Mouse (Mus musculus): Measurements from ENCODE around the gene Pbx4.

Gene Pbx4

DNA sequence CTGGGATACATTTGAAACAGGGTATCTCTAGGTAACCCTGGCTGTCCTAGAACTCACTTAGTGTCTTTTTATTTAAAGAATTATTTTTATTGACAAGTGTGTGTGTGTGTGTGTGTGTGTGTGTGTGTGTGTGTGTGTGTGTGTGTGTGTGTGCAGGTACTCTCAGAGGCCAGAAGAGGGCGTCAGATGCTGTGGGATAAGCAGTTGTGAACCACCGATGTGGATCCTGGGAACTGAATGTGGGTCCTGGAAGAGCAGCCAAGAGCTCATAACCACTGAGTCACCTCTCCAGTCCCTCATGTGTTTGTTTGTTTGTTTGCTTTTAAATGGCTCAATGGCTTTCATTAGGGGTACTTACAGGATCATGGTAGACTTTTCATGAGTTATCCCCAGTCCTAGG, 17.4 kb upstream of the Pbx4 start:
- DNase-seq, result no peak

- no peak for DNase-seq
Measured at GRCm38 (mm10) chr8:69815396-69815795, 16.9 kb upstream of the Pbx4 start.

DNA sequence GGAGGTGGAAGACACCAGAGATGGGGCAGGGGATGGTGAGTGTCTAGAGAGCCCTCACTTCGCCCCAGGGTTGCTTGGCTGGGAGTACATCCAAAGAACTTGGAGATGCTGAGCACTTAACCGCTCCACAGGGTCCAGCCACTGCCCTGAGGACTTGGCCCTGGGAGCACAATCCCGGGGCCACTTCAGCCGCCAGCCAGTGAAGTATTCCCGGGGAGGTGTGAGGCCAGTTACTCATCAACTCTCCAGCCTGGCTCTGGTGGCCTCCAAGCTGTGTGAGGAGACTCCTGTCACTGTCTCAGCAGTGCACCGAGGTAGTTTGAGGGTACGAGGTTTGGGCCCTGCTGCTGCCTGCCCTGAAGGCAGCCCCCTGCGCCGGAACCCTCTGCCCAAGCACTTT, 11.8 kb upstream of the Pbx4 start:
- no peak for DNase-seq

- DNase-seq, result no peak
Measured at GRCm38 (mm10) chr8:69821971-69822385, 10.3 kb upstream of the Pbx4 start.

DNA sequence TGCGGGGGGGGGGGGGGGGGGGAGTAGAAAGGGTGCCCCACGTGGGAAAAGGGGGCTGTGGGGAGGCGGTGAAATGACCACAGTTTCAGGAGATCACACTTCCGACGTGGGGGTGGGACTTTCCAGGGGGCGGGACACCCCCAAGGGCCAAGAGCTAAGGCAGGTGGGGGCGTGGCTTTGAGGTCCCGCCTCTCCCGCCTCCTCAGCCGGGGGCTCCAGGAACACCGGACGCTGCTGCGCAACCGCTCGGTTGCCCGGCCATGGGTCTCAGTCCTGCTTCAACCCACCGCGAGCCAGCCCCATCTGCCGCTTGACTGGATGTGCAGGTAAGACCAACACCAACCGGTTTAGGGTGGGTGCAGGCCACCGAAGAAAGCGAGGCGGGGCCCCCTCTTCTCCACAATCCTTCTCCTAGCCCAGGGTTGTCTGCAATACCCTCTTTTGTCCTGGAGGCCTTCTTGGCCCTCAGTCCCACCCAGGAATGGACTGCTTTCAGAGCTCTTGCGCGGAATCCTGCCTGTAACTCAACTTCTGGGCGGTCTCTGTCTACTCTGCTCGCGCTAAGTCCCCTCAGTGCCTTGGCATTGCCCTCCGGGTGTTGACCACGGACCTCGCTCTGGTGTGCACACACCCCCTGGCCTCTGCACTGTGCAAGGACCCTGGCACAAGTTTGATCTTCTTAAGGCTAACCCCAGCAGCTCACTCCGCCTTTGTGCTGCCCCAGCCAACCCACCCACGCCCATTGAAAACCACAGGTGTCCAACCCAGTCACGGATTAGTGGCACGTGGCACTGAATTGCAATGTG, 9.7 kb upstream of the Pbx4 start, which contains the start of gene Lpar2:
TSS of gene Lpar2 (plus strand) at position 44 of the 806 bp plus-strand sequence.
- no peak for DNase-seq

- no peak for DNase-seq
Measured at GRCm38 (mm10) chr8:69826371-69826770, 5.9 kb upstream of the Pbx4 start.

GRCm38 (mm10) chr8:69837057-69837682, 4.9 kb downstream of the Pbx4 start:
- no peak for DNase-seq

GRCm38 (mm10) chr8:69847167-69848065, 15.1 kb downstream of the Pbx4 start:
- DNase-seq, result no peak

- DNase-seq, result no peak
Measured at GRCm38 (mm10) chr8:69848951-69849350, 16.7 kb downstream of the Pbx4 start.

GRCm38 (mm10) chr8:69849899-69850298, 17.6 kb downstream of the Pbx4 start:
- DNase-seq, result no peak

DNA sequence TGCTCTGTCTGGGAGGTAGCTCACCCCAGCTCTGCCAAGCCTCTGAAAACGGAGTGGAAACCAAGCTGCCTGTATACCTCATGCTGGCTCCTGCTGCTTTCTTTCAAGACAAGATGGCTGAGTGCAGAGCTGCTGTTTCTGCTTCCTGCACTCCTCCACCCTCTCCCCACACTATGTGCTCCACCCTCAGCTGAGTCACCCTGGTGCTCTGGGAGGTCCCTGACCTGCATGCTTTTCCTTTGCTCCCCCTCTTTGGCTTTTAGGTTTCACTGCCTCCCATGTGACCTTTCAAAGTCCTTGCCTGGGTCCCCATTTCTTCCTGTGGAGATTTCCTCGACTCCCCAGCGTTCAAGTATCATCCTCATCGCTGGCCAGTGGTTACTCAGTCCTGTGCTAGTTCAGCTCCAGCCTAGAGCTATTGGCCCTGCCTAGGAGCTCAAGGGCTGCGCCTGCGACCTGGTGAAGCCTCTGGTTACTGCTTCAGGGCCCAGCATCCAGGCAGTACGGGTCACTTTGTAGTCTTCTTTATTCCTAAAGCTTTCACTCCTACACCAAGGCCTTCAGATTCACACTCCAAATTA, 18.7 kb downstream of the Pbx4 start:
- DNase-seq, result no peak

DNA sequence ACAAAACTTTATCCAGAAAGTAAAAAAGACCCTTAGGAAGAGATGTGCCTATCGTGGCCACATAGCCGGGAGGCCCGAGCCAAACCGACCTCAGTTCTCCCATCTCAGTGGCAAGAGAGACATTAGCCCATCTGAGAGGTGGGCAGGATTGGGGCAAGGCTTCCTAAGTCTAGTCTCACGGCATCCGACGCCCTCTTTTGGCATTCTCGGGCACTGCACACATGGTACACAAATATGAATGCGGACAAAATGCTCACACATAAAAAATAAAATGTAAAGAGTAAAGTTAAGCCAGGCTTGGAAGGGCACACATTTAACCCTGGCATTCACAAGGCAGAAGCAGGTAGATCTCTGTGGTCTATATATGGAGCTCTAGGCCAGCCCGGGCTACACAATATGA, 21.6 kb downstream of the Pbx4 start:
- DNase-seq, result no peak

- DNase-seq, result no peak
Measured at GRCm38 (mm10) chr8:69860807-69861206, 28.5 kb downstream of the Pbx4 start.

DNA sequence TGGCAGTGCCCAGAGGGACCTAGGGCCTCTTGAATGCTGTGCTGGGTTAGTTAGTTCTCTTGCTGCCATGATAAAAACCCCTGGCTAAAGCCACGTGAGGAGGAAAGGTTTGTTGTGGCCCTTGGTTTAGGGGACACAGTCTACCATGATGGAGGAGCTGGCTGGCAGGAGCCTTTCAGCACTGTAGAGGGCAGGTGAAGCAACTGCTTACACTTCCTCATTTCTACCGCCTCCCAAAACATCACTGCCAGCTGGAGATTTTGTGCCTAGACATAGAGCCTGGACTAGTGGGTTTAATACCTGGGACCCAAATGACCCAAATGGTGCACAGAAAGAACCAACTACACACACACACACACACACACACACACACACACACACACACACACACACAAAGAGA, 29.0 kb downstream of the Pbx4 start:
- DNase-seq, result no peak

- no peak for DNase-seq
Measured at GRCm38 (mm10) chr8:69863387-69864020, 31.2 kb downstream of the Pbx4 start.

DNA sequence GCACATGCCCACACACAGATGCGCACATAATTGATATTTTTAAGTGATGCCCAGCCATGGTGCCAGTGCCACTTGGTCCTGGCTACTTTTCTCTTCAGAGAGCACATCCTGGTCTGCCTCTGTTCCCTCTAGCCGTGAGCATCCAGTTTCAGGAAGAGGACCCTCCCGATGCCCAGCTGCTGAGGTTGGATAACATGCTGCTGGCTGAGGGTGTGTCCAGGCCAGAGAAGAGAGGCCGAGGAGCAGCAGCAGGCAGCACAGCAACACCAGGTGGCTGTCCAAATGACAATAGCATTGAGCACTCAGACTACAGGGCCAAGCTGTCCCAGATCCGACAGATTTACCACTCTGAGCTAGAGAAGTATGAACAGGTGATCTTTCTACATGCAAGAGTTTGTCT, 31.9 kb downstream of the Pbx4 start:
- no peak for DNase-seq

GRCm38 (mm10) chr8:69867696-69868326, 35.5 kb downstream of the Pbx4 start:
- DNase-seq, result no peak

DNA sequence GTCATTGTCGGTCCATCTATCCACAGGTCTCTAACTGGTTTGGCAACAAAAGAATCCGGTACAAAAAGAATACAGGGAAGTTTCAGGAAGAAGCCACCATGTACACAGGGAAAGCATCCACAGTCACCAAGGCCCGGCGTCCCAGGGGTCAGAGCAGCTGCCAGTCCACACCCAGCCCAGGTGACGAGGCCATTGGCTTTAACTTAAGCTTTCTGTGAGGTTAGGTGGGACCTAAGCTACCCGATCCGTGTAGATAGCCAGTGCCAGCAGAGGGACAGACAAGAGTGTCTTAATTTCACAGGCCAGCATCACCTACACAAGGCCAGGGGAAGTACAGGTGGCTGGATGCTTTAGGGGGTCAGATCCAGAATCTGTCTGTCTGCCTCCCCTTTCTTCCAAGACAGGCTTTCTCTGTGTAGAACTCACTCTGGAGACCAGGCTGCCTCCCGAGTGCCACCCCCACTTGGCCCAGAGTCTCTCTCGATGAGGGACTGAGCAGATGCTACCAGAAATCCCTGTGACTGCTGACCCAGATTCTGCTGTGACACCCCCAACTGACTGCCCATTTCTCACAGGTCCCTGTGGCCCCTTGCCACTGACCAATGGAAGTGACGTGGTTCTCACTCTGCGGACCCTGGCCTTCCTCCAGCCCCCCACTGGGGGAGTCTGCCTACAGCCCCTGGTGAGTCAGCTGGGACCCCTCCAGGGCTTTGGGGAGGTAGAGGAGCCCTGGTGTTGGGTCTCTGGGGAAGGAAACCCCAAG, 37.9 kb downstream of the Pbx4 start:
- peak; percentile 51 for DNase-seq

DNA sequence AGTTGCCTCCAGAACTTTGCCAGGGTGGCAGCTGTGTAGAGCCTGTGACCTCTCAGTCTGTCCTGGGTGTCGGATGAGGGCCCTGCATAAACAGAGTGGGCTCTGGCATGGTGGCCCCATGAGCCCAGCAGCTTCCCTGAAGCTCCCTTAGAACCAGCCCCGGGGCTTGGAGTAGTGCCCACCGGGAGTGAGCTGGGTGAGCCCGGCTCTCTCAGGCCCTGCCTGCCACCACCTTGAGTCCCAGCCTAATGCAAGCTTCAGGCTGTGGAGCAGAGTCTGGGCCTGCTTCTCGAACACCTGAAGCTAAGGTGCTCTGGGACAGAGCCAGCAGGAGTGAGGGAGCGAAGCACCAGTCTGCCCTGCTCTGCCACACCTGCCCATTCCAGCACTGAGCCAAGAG, 38.6 kb downstream of the Pbx4 start:
- no peak for DNase-seq

DNA sequence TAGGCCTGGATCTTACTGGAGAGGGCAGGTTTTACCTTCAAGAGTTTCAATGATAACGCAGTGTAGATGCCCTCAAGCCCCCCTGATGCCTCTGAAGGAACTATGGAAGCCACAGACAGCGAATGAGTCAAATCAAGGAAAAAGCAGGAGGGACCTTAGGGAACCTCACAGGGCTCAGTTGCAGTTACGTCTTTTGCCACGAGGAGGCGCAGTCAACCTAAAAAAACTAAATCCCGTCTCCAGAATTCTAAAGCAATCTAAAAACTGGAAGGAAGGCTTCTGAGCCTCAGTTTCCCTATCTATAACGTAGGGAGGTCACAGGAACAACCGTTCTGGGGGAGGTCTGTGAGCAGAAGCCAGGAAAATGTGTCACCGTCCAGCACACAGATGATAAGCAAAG, 41.9 kb downstream of the Pbx4 start:
- DNase-seq, result peak; percentile 70

DNA sequence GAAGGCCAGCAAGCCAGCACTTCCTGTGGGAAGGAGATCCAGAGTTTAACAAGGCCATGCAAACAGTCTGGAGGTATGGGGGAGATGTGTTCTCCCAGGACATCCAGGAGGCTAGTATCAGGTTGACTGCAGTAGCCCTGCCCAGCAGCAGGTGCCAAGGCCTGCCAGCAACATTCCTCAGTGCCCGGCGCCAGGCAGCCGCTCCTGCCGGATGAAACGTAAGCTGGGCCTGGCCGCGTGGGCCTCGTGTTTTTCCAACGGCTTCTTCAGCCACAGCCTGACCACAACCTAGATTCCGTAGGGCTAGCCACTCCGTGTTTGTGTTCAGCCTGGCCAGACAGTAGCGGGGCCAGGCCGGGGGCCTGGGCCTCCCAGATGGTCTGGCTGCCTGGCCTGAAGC, 42.4 kb downstream of the Pbx4 start:
- DNase-seq, result no peak

All from cerebellum, adult 8-10 months (tissue).